Mouse (Mus musculus): ENCODE measurements around the gene 1520401A03Rik. TPM values are rescaled to one million over a fixed set of nuclear protein-coding genes. Genes with fewer than 3 reads are reported as not detected.

1520401A03Rik gene
- polyA plus RNA-seq, 1 experiment from 2014 or later: 0.10 TPM

- H3K4me2 ChIP-seq: peak overlapping the region; percentile 72
- H3K9ac ChIP-seq: peak overlapping the region; percentile 64
- H3K27me3 ChIP-seq (replicated peaks): peaks cover 48% of the 10 kb centered on the region
- H3K36me3 ChIP-seq: peaks cover 13% of the 10 kb centered on the region
- no peaks in the 10 kb centered on the region for H3K9me3 ChIP-seq (replicated peaks)
- H3K4me3 ChIP-seq: peak overlapping the region; percentile 65
- 0 out of 2 replicates have a peak overlapping the region, but pooled peaks have one; percentile 55 for H3K27ac ChIP-seq
- 0 out of 2 replicates have a peak, but pooled peaks have one; percentile 2 for ATAC-seq
- WGBS (ENCODE audit: insufficient replicate concordance): 30% methylated on average over 9 of the region's 9 CpGs
- H3K4me1 ChIP-seq: peaks cover 61% of the 10 kb centered on the region
These were observed 48.2 kb downstream of the 1520401A03Rik start for GRCm38 (mm10) chr17:23674271-23674952.

GRCm38 (mm10) chr17:23673424-23674073 lies 49.0 kb downstream of the 1520401A03Rik start, which contains the start of the genes Hcfc1r1 and Thoc6:
Gene Hcfc1r1, plus strand, starts transcription at chr17:23673596.
Gene Thoc6, minus strand, starts transcription at chr17:23673882.
- Histone ChIP-seq H3K27ac (peak within 1 kb of the TSS; percentile 55), H3K27me3 (replicated peaks) (peaks cover 40% of the 10 kb centered on the region), H3K4me1 (peaks cover 57% of the 10 kb centered on the region), H3K4me2 (peak within 1 kb of the TSS; percentile 72), H3K4me3 (peak within 1 kb of the TSS; percentile 65), H3K9ac (peak within 1 kb of the TSS; percentile 64), H3K36me3 (peaks cover 21% of the 10 kb centered on the region), H3K9me3 (replicated peaks) (no peaks in the 10 kb centered on the region)
- ATAC-seq: peak; percentile 95
- WGBS (ENCODE audit: insufficient replicate concordance): under 1% methylated on average over 45 of the region's 45 CpGs

GRCm38 (mm10) chr17:23672761-23673160 lies 49.8 kb downstream of the 1520401A03Rik start:
- no peak overlapping the region for H3K27ac ChIP-seq
- H3K4me1 ChIP-seq: peaks cover 56% of the 10 kb centered on the region
- peak overlapping the region; percentile 72 for H3K4me2 ChIP-seq
- no peak for ATAC-seq
- H3K4me3 ChIP-seq: peak overlapping the region; percentile 65
- peak overlapping the region; percentile 64; the same call in 1 of the 2 replicates for H3K9ac ChIP-seq
- H3K36me3 ChIP-seq: peaks cover 29% of the 10 kb centered on the region
- peaks cover 32% of the 10 kb centered on the region for H3K27me3 ChIP-seq (replicated peaks)
- H3K9me3 ChIP-seq (replicated peaks): no peaks in the 10 kb centered on the region
- 39% methylated on average over 3 of the region's 3 CpGs for WGBS (ENCODE audit: insufficient replicate concordance)

- Histone ChIP-seq H3K27me3 (replicated peaks) (peaks cover 19% of the 10 kb centered on the region), H3K4me1 (peaks cover 44% of the 10 kb centered on the region), H3K4me2 (no peak overlapping the region), H3K27ac (no peak overlapping the region), H3K9me3 (replicated peaks) (no peaks in the 10 kb centered on the region), H3K36me3 (peaks cover 42% of the 10 kb centered on the region), H3K9ac (no peak overlapping the region), H3K4me3 (no peak overlapping the region)
- no peak for ATAC-seq
- WGBS (ENCODE audit: insufficient replicate concordance): 82% methylated on average over 3 of the region's 3 CpGs
These were observed 51.1 kb downstream of the 1520401A03Rik start for GRCm38 (mm10) chr17:23671519-23671918.

- Histone ChIP-seq H3K36me3 (peaks cover 44% of the 10 kb centered on the region), H3K4me1 (peaks cover 35% of the 10 kb centered on the region), H3K4me3 (no peak overlapping the region), H3K27ac (no peak overlapping the region), H3K27me3 (replicated peaks) (peaks cover 10% of the 10 kb centered on the region), H3K9me3 (replicated peaks) (no peaks in the 10 kb centered on the region), H3K4me2 (no peak overlapping the region), H3K9ac (no peak overlapping the region)
- WGBS (ENCODE audit: insufficient replicate concordance): 81% methylated on average over 7 of the region's 7 CpGs
- ATAC-seq: no peak
These were observed 52.0 kb downstream of the 1520401A03Rik start for GRCm38 (mm10) chr17:23670516-23671074.

GRCm38 (mm10) chr17:23665511-23665910 lies 57.1 kb downstream of the 1520401A03Rik start:
- Histone ChIP-seq H3K4me2 (no peak overlapping the region), H3K9ac (no peak overlapping the region), H3K27ac (no peak overlapping the region), H3K4me1 (no peaks in the 10 kb centered on the region), H3K36me3 (peaks cover 42% of the 10 kb centered on the region), H3K9me3 (replicated peaks) (no peaks in the 10 kb centered on the region), H3K27me3 (replicated peaks) (peaks cover 32% of the 10 kb centered on the region), H3K4me3 (no peak overlapping the region)
- ATAC-seq: no peak
- 82% methylated on average over 14 of the region's 14 CpGs for WGBS (ENCODE audit: insufficient replicate concordance)

- whole genome bisulfite sequencing (ENCODE audit: insufficient replicate concordance): 27% methylated on average over 5 of the region's 5 CpGs
- ATAC-seq: no peak; the same call in 1 of the 2 replicates
- no peaks in the 10 kb centered on the region for H3K4me1 ChIP-seq
These were observed 58.0 kb downstream of the 1520401A03Rik start for GRCm38 (mm10) chr17:23664556-23665021.

GRCm38 (mm10) chr17:23661526-23661925 lies 61.1 kb downstream of the 1520401A03Rik start:
- 2% methylated on average over 9 of the region's 9 CpGs for WGBS (ENCODE audit: insufficient replicate concordance)
- H3K9me3 ChIP-seq (replicated peaks): no peaks in the 10 kb centered on the region
- H3K36me3 ChIP-seq: peaks cover 2% of the 10 kb centered on the region
- no peak overlapping the region for H3K9ac ChIP-seq
- peaks cover 62% of the 10 kb centered on the region for H3K27me3 ChIP-seq (replicated peaks)
- no peak for ATAC-seq
- no peak overlapping the region for H3K27ac ChIP-seq
- H3K4me2 ChIP-seq: no peak overlapping the region
- no peaks in the 10 kb centered on the region for H3K4me1 ChIP-seq
- H3K4me3 ChIP-seq: no peak overlapping the region

More at GRCm38 (mm10) chr17:23664556-23665021, 58.0 kb downstream of the 1520401A03Rik start:
- Histone ChIP-seq H3K9ac (no peak overlapping the region), H3K4me3 (no peak overlapping the region), H3K27ac (no peak overlapping the region), H3K9me3 (replicated peaks) (no peaks in the 10 kb centered on the region), H3K27me3 (replicated peaks) (peaks cover 42% of the 10 kb centered on the region), H3K4me2 (no peak overlapping the region), H3K36me3 (peaks cover 33% of the 10 kb centered on the region)

- H3K9ac ChIP-seq: no peak overlapping the region
- H3K4me1 ChIP-seq: no peaks in the 10 kb centered on the region
- peak overlapping the region; percentile 15; the same call in 1 of the 2 replicates for H3K4me2 ChIP-seq
- no peaks in the 10 kb centered on the region for H3K36me3 ChIP-seq
- no peak for ATAC-seq
- H3K27ac ChIP-seq: no peak overlapping the region
- no peaks in the 10 kb centered on the region for H3K9me3 ChIP-seq (replicated peaks)
- H3K4me3 ChIP-seq: peak overlapping the region; percentile 3; the same call in 1 of the 2 replicates
- peaks cover 62% of the 10 kb centered on the region for H3K27me3 ChIP-seq (replicated peaks)
- WGBS (ENCODE audit: insufficient replicate concordance): 7% methylated on average over 14 of the region's 14 CpGs
These were observed 61.7 kb downstream of the 1520401A03Rik start for GRCm38 (mm10) chr17:23660876-23661200.

GRCm38 (mm10) chr17:23660117-23660875 lies 62.3 kb downstream of the 1520401A03Rik start, which contains the start of gene Bicdl2:
Gene Bicdl2, plus strand, starts transcription at chr17:23660506.
- no peaks in the 10 kb centered on the region for H3K9me3 ChIP-seq (replicated peaks)
- no peaks in the 10 kb centered on the region for H3K36me3 ChIP-seq
- peaks cover 65% of the 10 kb centered on the region for H3K27me3 ChIP-seq (replicated peaks)
- no peaks in the 10 kb centered on the region for H3K4me1 ChIP-seq
- H3K27ac ChIP-seq: no peak within 1 kb of the TSS
- H3K9ac ChIP-seq: no peak within 1 kb of the TSS
- 9% methylated on average over 27 of the region's 27 CpGs for WGBS (ENCODE audit: insufficient replicate concordance)
- ATAC-seq: no peak
- peak within 1 kb of the TSS; percentile 3; the same call in 1 of the 2 replicates for H3K4me3 ChIP-seq
- peak within 1 kb of the TSS; percentile 15; the same call in 1 of the 2 replicates for H3K4me2 ChIP-seq

GRCm38 (mm10) chr17:23658450-23658849 lies 64.1 kb downstream of the 1520401A03Rik start:
- no peak overlapping the region for H3K27ac ChIP-seq
- H3K9ac ChIP-seq: no peak overlapping the region
- 56% methylated on average over 3 of the region's 3 CpGs for WGBS (ENCODE audit: insufficient replicate concordance)
- no peak overlapping the region for H3K4me3 ChIP-seq
- H3K9me3 ChIP-seq (replicated peaks): no peaks in the 10 kb centered on the region
- no peaks in the 10 kb centered on the region for H3K4me1 ChIP-seq
- no peak overlapping the region for H3K4me2 ChIP-seq
- ATAC-seq: no peak
- H3K27me3 ChIP-seq (replicated peaks): peaks cover 65% of the 10 kb centered on the region
- no peaks in the 10 kb centered on the region for H3K36me3 ChIP-seq
